Mouse (Mus musculus): ENCODE measurements around the gene Zfp605. TPM values are rescaled to one million over a fixed set of nuclear protein-coding genes. Genes with fewer than 3 reads are reported as not detected.
"Not testable (repeated sequence)": the region's sequence is repeated elsewhere in the genome, so short reads cannot be mapped to it uniquely, and the experiment has no call there.

Gene Zfp605
- polyA plus RNA-seq, 1 experiment: 0.01 TPM

GRCm38 (mm10) chr5:110106140-110106871 is 3.6 kb upstream of the Zfp605 start:
- peaks cover 13% of the 10 kb centered on the region for H3K9me3 ChIP-seq (ENCODE audit: control insufficient read depth, low read length)
- peaks cover 7% of the 10 kb centered on the region for H3K27me3 ChIP-seq (ENCODE audit: control insufficient read depth)
- H3K4me3 ChIP-seq (replicated peaks): peak overlapping the region; percentile 69
- peaks cover 59% of the 10 kb centered on the region for H3K4me1 ChIP-seq (ENCODE audit: control insufficient read depth)
- H3K36me3 ChIP-seq (ENCODE audit: control insufficient read depth): peaks cover 47% of the 10 kb centered on the region
- no peak for TF ChIP-seq GATA1 (IDR thresholded peaks at IDR 0.05; ENCODE audit: low read length)
- TF ChIP-seq TAL1 (IDR thresholded peaks at IDR 0.05; ENCODE audit: low read length): no peak

GRCm38 (mm10) chr5:110106901-110107564 is 2.9 kb upstream of the Zfp605 start:
- H3K9me3 ChIP-seq (ENCODE audit: control insufficient read depth, low read length): peaks cover 13% of the 10 kb centered on the region
- H3K36me3 ChIP-seq (ENCODE audit: control insufficient read depth): peaks cover 47% of the 10 kb centered on the region

GRCm38 (mm10) chr5:110107581-110108304 is 2.1 kb upstream of the Zfp605 start, which contains the start of gene Gtpbp6:
Gtpbp6 (minus strand) TSS chr5:110108197.
- Histone ChIP-seq H3K36me3 (ENCODE audit: control insufficient read depth) (peaks cover 44% of the 10 kb centered on the region), H3K4me1 (ENCODE audit: control insufficient read depth) (peaks cover 47% of the 10 kb centered on the region), H3K4me3 (replicated peaks) (peak within 1 kb of the TSS; percentile 69), H3K9me3 (ENCODE audit: control insufficient read depth, low read length) (peaks cover 13% of the 10 kb centered on the region), H3K27me3 (ENCODE audit: control insufficient read depth) (no peaks in the 10 kb centered on the region; the same call in 1 of the 2 replicates)
- TF ChIP-seq TAL1 (IDR thresholded peaks at IDR 0.05; ENCODE audit: low read length) (no peak), GATA1 (IDR thresholded peaks at IDR 0.05; ENCODE audit: low read length) (no peak)

More at GRCm38 (mm10) chr5:110106901-110107564, 2.9 kb upstream of the Zfp605 start:
- Histone ChIP-seq H3K4me3 (replicated peaks) (peak overlapping the region; percentile 69), H3K27me3 (ENCODE audit: control insufficient read depth) (no peaks in the 10 kb centered on the region; the same call in none of the 2 replicates), H3K4me1 (ENCODE audit: control insufficient read depth) (peaks cover 52% of the 10 kb centered on the region)
- no peak for TF ChIP-seq GATA1 (IDR thresholded peaks at IDR 0.05; ENCODE audit: low read length)
- TF ChIP-seq TAL1 (IDR thresholded peaks at IDR 0.05; ENCODE audit: low read length): no peak

- H3K36me3 ChIP-seq (ENCODE audit: control insufficient read depth): peaks cover 40% of the 10 kb centered on the region
- TF ChIP-seq GATA1 (IDR thresholded peaks at IDR 0.05; ENCODE audit: low read length): no peak
Observed at GRCm38 (mm10) chr5:110108305-110108628, 1.6 kb upstream of the Zfp605 start.

GRCm38 (mm10) chr5:110122380-110122779 is 12.5 kb downstream of the Zfp605 start:
- H3K27me3 ChIP-seq (ENCODE audit: control insufficient read depth); H3K4me3 ChIP-seq (replicated peaks); H3K9me3 ChIP-seq (ENCODE audit: control insufficient read depth, low read length); H3K4me1 ChIP-seq (ENCODE audit: control insufficient read depth): not testable (repeated sequence)
- peaks cover 11% of the 10 kb centered on the region for H3K36me3 ChIP-seq (ENCODE audit: control insufficient read depth)

More at GRCm38 (mm10) chr5:110108305-110108628, 1.6 kb upstream of the Zfp605 start:
- Histone ChIP-seq H3K4me1 (ENCODE audit: control insufficient read depth) (peaks cover 47% of the 10 kb centered on the region), H3K27me3 (ENCODE audit: control insufficient read depth) (no peaks in the 10 kb centered on the region; the same call in 1 of the 2 replicates), H3K9me3 (ENCODE audit: control insufficient read depth, low read length) (peaks cover 13% of the 10 kb centered on the region), H3K4me3 (replicated peaks) (peak overlapping the region; percentile 69)

GRCm38 (mm10) chr5:110135293-110136086 is 25.6 kb downstream of the Zfp605 start, which contains the start of gene Chfr:
Chfr (plus strand) TSS chr5:110135842.
- Histone ChIP-seq H3K27me3 (ENCODE audit: control insufficient read depth) (no peaks in the 10 kb centered on the region; the same call in 1 of the 2 replicates), H3K9me3 (ENCODE audit: control insufficient read depth, low read length) (peaks cover 8% of the 10 kb centered on the region), H3K4me1 (ENCODE audit: control insufficient read depth) (peaks cover 37% of the 10 kb centered on the region), H3K36me3 (ENCODE audit: control insufficient read depth) (peaks cover 21% of the 10 kb centered on the region), H3K4me3 (replicated peaks) (peak within 1 kb of the TSS; percentile 94)
- no peak for TF ChIP-seq TAL1 (IDR thresholded peaks at IDR 0.05; ENCODE audit: low read length)
- TF ChIP-seq GATA1 (IDR thresholded peaks at IDR 0.05; ENCODE audit: low read length): no peak

- Histone ChIP-seq H3K36me3 (ENCODE audit: control insufficient read depth) (peaks cover 25% of the 10 kb centered on the region), H3K9me3 (ENCODE audit: control insufficient read depth, low read length) (peaks cover 8% of the 10 kb centered on the region), H3K27me3 (ENCODE audit: control insufficient read depth) (no peaks in the 10 kb centered on the region; the same call in 1 of the 2 replicates), H3K4me1 (ENCODE audit: control insufficient read depth) (peaks cover 37% of the 10 kb centered on the region), H3K4me3 (replicated peaks) (peak overlapping the region; percentile 94)
- TF ChIP-seq TAL1 (IDR thresholded peaks at IDR 0.05; ENCODE audit: low read length) (no peak), GATA1 (IDR thresholded peaks at IDR 0.05; ENCODE audit: low read length) (no peak)
Observed at GRCm38 (mm10) chr5:110136087-110136464, 26.2 kb downstream of the Zfp605 start.

GRCm38 (mm10) chr5:110137816-110138215 is 27.9 kb downstream of the Zfp605 start:
- Histone ChIP-seq H3K36me3 (ENCODE audit: control insufficient read depth) (peaks cover 38% of the 10 kb centered on the region), H3K4me3 (replicated peaks) (no peak overlapping the region), H3K27me3 (ENCODE audit: control insufficient read depth) (no peaks in the 10 kb centered on the region; the same call in 1 of the 2 replicates), H3K9me3 (ENCODE audit: control insufficient read depth, low read length) (peaks cover 7% of the 10 kb centered on the region), H3K4me1 (ENCODE audit: control insufficient read depth) (peaks cover 37% of the 10 kb centered on the region)
- TF ChIP-seq GATA1 (IDR thresholded peaks at IDR 0.05; ENCODE audit: low read length) (no peak), TAL1 (IDR thresholded peaks at IDR 0.05; ENCODE audit: low read length) (no peak)

All from erythroblast, embryonic 14.5 days (primary cell).